Mouse (Mus musculus): Measurements from ENCODE around the gene Rnh1. TPM values are rescaled to one million over a fixed set of nuclear protein-coding genes. Genes with fewer than 3 reads are reported as not detected.

Gene Rnh1
- polyA plus RNA-seq, 1 experiment from 2014 or later = 72.4 TPM

- whole genome bisulfite sequencing = 87% methylated on average over 9 of the region's 9 CpGs
- no peak for DNase-seq (ENCODE audit: low spot score)
- H3K27me3 ChIP-seq (ENCODE audit: insufficient read depth, poor library complexity, severe bottlenecking) = peaks cover 28% of the 10 kb centered on the region
- no peak overlapping the region for H3K27ac ChIP-seq
- no peaks in the 10 kb centered on the region for H3K36me3 ChIP-seq
- no peaks in the 10 kb centered on the region for H3K9me3 ChIP-seq
- peaks cover 8% of the 10 kb centered on the region; the same call in 1 of the 2 replicates for H3K4me1 ChIP-seq (replicated peaks)
- no peak overlapping the region for H3K4me3 ChIP-seq
These were observed 56.8 kb downstream of the Rnh1 start for GRCm38 (mm10) chr7:141115874-141116273.

MicroRNAs encoded within 50 kb of the gene (microRNA counts, 519-probe panel; counts per million panel counts)
- 4,153 counts per million, percentile 89 among the panel's probes with 10 or more counts for microRNA mmu-miR-210

Other genes with a start within 250 kb of the Rnh1 start
- 16.8 and 17.0 TPM in 2 replicates for gene Pgghg, start 231.5 kb downstream of the Rnh1 start, polyA plus RNA-seq (2016; fragmentation: Nextera tagmentation; extraction: Ambion mirVana)
- 1.3 and 2.7 TPM in 2 replicates for gene Ifitm5, start 222.6 kb downstream of the Rnh1 start, polyA plus RNA-seq (2016; fragmentation: Nextera tagmentation; extraction: Ambion mirVana)
- 0.35 and 0.80 TPM in 2 replicates for gene Gm45717, start 216.9 kb downstream of the Rnh1 start, polyA plus RNA-seq (2016; fragmentation: Nextera tagmentation; extraction: Ambion mirVana)
- gene Ifitm2, start 216.9 kb downstream of the Rnh1 start, polyA plus RNA-seq (2016; fragmentation: Nextera tagmentation; extraction: Ambion mirVana) = 388 and 494 TPM in 2 replicates
- gene Ifitm1, start 205.6 kb downstream of the Rnh1 start, polyA plus RNA-seq (2016; fragmentation: Nextera tagmentation; extraction: Ambion mirVana) = 5.1 and 6.9 TPM in 2 replicates
- gene Ifitm3, start 162.1 kb downstream of the Rnh1 start, polyA plus RNA-seq (2016; fragmentation: Nextera tagmentation; extraction: Ambion mirVana) = 21.0 and 23.9 TPM in 2 replicates
- not detected in 2 replicates for gene Ifitm6, start 154.9 kb downstream of the Rnh1 start, polyA plus RNA-seq (2016; fragmentation: Nextera tagmentation; extraction: Ambion mirVana)
- not detected in 2 replicates for gene Gm17387, start 143.7 kb downstream of the Rnh1 start, polyA plus RNA-seq (2016; fragmentation: Nextera tagmentation; extraction: Ambion mirVana)
- gene B4galnt4, start 111.8 kb downstream of the Rnh1 start, polyA plus RNA-seq (2016; fragmentation: Nextera tagmentation; extraction: Ambion mirVana) = 26.4 and 35.1 TPM in 2 replicates
- 5.1 and 5.2 TPM in 2 replicates for gene Pkp3, start 94.6 kb downstream of the Rnh1 start, polyA plus RNA-seq (2016; fragmentation: Nextera tagmentation; extraction: Ambion mirVana)
- 1.9 and 2.7 TPM in 2 replicates for gene Sigirr, start 72.3 kb downstream of the Rnh1 start, polyA plus RNA-seq (2016; fragmentation: Nextera tagmentation; extraction: Ambion mirVana)
- 0.20 and 1.6 TPM in 2 replicates for gene Ano9, start 55.1 kb downstream of the Rnh1 start, polyA plus RNA-seq (2016; fragmentation: Nextera tagmentation; extraction: Ambion mirVana)
- gene Ptdss2, start 50.5 kb downstream of the Rnh1 start, polyA plus RNA-seq (2016; fragmentation: Nextera tagmentation; extraction: Ambion mirVana) = 80.1 and 80.2 TPM in 2 replicates
- 96.8 and 115 TPM in 2 replicates for gene Hras, start 21.1 kb upstream of the Rnh1 start, polyA plus RNA-seq (2016; fragmentation: Nextera tagmentation; extraction: Ambion mirVana)
- 14.9 and 17.3 TPM in 2 replicates for gene Lrrc56, start 21.3 kb upstream of the Rnh1 start, polyA plus RNA-seq (2016; fragmentation: Nextera tagmentation; extraction: Ambion mirVana)
- 3.9 and 4.0 TPM in 2 replicates for gene Lmntd2, start 41.2 kb upstream of the Rnh1 start, polyA plus RNA-seq (2016; fragmentation: Nextera tagmentation; extraction: Ambion mirVana)
- 58.5 and 59.0 TPM in 2 replicates for gene Rassf7, start 43.0 kb upstream of the Rnh1 start, polyA plus RNA-seq (2016; fragmentation: Nextera tagmentation; extraction: Ambion mirVana)
- gene Phrf1, start 55.9 kb upstream of the Rnh1 start, polyA plus RNA-seq (2016; fragmentation: Nextera tagmentation; extraction: Ambion mirVana) = 106 and 108 TPM in 2 replicates
- 1.0 and 1.2 TPM in 2 replicates for gene Irf7, start 93.6 kb upstream of the Rnh1 start, polyA plus RNA-seq (2016; fragmentation: Nextera tagmentation; extraction: Ambion mirVana)
- 0.32 TPM in 1 of 2 replicates, not detected in the other for gene Cdhr5, start 103.9 kb upstream of the Rnh1 start, polyA plus RNA-seq (2016; fragmentation: Nextera tagmentation; extraction: Ambion mirVana)
- 8.2 and 12.3 TPM in 2 replicates for gene Sct, start 106.3 kb upstream of the Rnh1 start, polyA plus RNA-seq (2016; fragmentation: Nextera tagmentation; extraction: Ambion mirVana)
- 0.34 and 0.35 TPM in 2 replicates for gene Drd4, start 119.1 kb upstream of the Rnh1 start, polyA plus RNA-seq (2016; fragmentation: Nextera tagmentation; extraction: Ambion mirVana)
- 56.8 and 71.6 TPM in 2 replicates for gene Deaf1, start 154.8 kb upstream of the Rnh1 start, polyA plus RNA-seq (2016; fragmentation: Nextera tagmentation; extraction: Ambion mirVana)
- gene Tmem80, start 154.9 kb upstream of the Rnh1 start, polyA plus RNA-seq (2016; fragmentation: Nextera tagmentation; extraction: Ambion mirVana) = 53.7 and 57.8 TPM in 2 replicates
- gene Eps8l2, start 166.0 kb upstream of the Rnh1 start, polyA plus RNA-seq (2016; fragmentation: Nextera tagmentation; extraction: Ambion mirVana) = 6.7 and 6.8 TPM in 2 replicates
- gene Taldo1, start 219.3 kb upstream of the Rnh1 start, polyA plus RNA-seq (2016; fragmentation: Nextera tagmentation; extraction: Ambion mirVana) = 336 and 378 TPM in 2 replicates
- gene Gatd1, start 241.3 kb upstream of the Rnh1 start, polyA plus RNA-seq (2016; fragmentation: Nextera tagmentation; extraction: Ambion mirVana) = 45.2 and 49.4 TPM in 2 replicates